Mouse (Mus musculus): ENCODE measurements around the gene Tmsb10. TPM values are rescaled to one million over a fixed set of nuclear protein-coding genes. Genes with fewer than 3 reads are reported as not detected.

Gene Tmsb10
- total RNA-seq (2023): 1,573 to 1,811 TPM (median 1,626 TPM) in 4 replicates

GRCm38 (mm10) chr6:72958662-72959071 lies at the start of gene Tmsb10:
Tmsb10 (minus strand) TSS chr6:72958748.

Other genes starting within 250 kb of the Tmsb10 start
- gene Tcf7l1, start 169.5 kb downstream of the Tmsb10 start, total RNA-seq (2023): 0.17 TPM in 1 of 4 replicates, not detected in the others
- gene Kcmf1, start 58.8 kb downstream of the Tmsb10 start, total RNA-seq (2023): 52.5 to 56.9 TPM (median 55.7 TPM) in 4 replicates